In genomic region chr7:128098135-128098534, GRCm38 (mm10) we compare ENCODE assay signal across 21 mouse cellular contexts. TPM values are rescaled to one million over a fixed set of nuclear protein-coding genes. Genes with fewer than 3 reads are reported as not detected.
DNase-seq lines count a peak whose midpoint lies in the region; ATAC-seq and TF ChIP-seq lines count a peak whose summit lies in the region.
"Had no signal": no experiment of that assay in that cellular context is flagged by ENCODE, and none has a peak within 500 bp of the region (broad histone marks: within the 10 kb centered on the region; RNA-seq: fewer than 3 reads in every experiment).

No protein-coding gene starts in this region.

- H3K4me2 ChIP-seq in intestine, embryonic 15.5 days (replicated peaks) = no peak overlapping the region
- H3K4me2 ChIP-seq in intestine, embryonic 16.5 days (ENCODE audit: low read depth, low read length) = no peak overlapping the region
- H3K4me2 ChIP-seq in lung, postnatal 0 days (replicated peaks; ENCODE audit: low read depth, low read length) = no peak overlapping the region
- H3K4me2 ChIP-seq in midbrain, embryonic 13.5 days (replicated peaks) = no peak overlapping the region
- H3K4me2 ChIP-seq: liver, embryonic 15.5 days; midbrain, embryonic 12.5 days had no signal

- H3K4me3 ChIP-seq in intestine, embryonic 15.5 days (replicated peaks) = no peak overlapping the region
- no peak overlapping the region for H3K4me3 ChIP-seq in intestine, embryonic 16.5 days (ENCODE audit: low read length)
- no peak overlapping the region for H3K4me3 ChIP-seq in lung, postnatal 0 days (ENCODE audit: low read depth, low read length)
- H3K4me3 ChIP-seq in small intestine, adult 2 months (ENCODE audit: low read depth, low read length) = peak overlapping the region; percentile 47
- no peak overlapping the region for H3K4me3 ChIP-seq in midbrain, embryonic 13.5 days (replicated peaks)
- no peak overlapping the region for H3K4me3 ChIP-seq in cerebellum, adult 2 months (replicated peaks; ENCODE audit: insufficient read depth, low read depth, low read length)
- H3K4me3 ChIP-seq: heart, embryonic 10.5 days; limb, embryonic 10.5 days; liver, embryonic 15.5 days; midbrain, embryonic 12.5 days had no signal

- H3K4me1 ChIP-seq in intestine, embryonic 15.5 days (replicated peaks) = no peaks in the 10 kb centered on the region
- no peaks in the 10 kb centered on the region for H3K4me1 ChIP-seq in intestine, embryonic 16.5 days (ENCODE audit: control insufficient read depth, insufficient read depth, low read length)
- H3K4me1 ChIP-seq in lung, postnatal 0 days (ENCODE audit: insufficient read depth, low read depth, low read length) = no peaks in the 10 kb centered on the region
- H3K4me1 ChIP-seq in small intestine, adult 2 months (ENCODE audit: control insufficient read depth, insufficient read depth, insufficient read length, low read length) = peaks cover 7% of the 10 kb centered on the region; the same call in 1 of the 2 replicates
- H3K4me1 ChIP-seq in midbrain, embryonic 13.5 days (replicated peaks) = no peaks in the 10 kb centered on the region
- H3K4me1 ChIP-seq in cerebellum, adult 2 months (ENCODE audit: control insufficient read depth, insufficient read depth, low read length) = no peaks in the 10 kb centered on the region
- H3K4me1 ChIP-seq: heart, embryonic 10.5 days; limb, embryonic 10.5 days; liver, embryonic 15.5 days; midbrain, embryonic 12.5 days had no signal

- 84% methylated on average over 1 of the region's 1 CpGs for WGBS in intestine, embryonic 15.5 days
- 74% methylated on average over 1 of the region's 1 CpGs for WGBS in intestine, embryonic 16.5 days
- 68% methylated on average over 1 of the region's 1 CpGs for WGBS in lung, postnatal 0 days
- 53% methylated on average over 1 of the region's 1 CpGs for WGBS in small intestine, adult 2 months
- WGBS in midbrain, embryonic 13.5 days = 85% methylated on average over 1 of the region's 1 CpGs
- 79% methylated on average over 1 of the region's 1 CpGs for WGBS in cerebellum, adult 2 months

- no peak overlapping the region for H3K9ac ChIP-seq in intestine, embryonic 15.5 days
- no peak overlapping the region for H3K9ac ChIP-seq in intestine, embryonic 16.5 days (ENCODE audit: low read depth, low read length)
- no peak overlapping the region for H3K9ac ChIP-seq in lung, postnatal 0 days (replicated peaks; ENCODE audit: low read depth)
- H3K9ac ChIP-seq in midbrain, embryonic 13.5 days (replicated peaks) = no peak overlapping the region
- H3K9ac ChIP-seq: liver, embryonic 15.5 days; midbrain, embryonic 12.5 days had no signal

- H3K27ac ChIP-seq in intestine, embryonic 15.5 days = no peak overlapping the region
- no peak overlapping the region for H3K27ac ChIP-seq in intestine, embryonic 16.5 days (ENCODE audit: low read length)
- no peak overlapping the region for H3K27ac ChIP-seq in lung, postnatal 0 days (ENCODE audit: low read length)
- H3K27ac ChIP-seq in small intestine, adult 2 months (ENCODE audit: insufficient read depth, low read depth, low read length) = peak overlapping the region; percentile 91
- H3K27ac ChIP-seq in midbrain, embryonic 13.5 days = no peak overlapping the region
- no peak overlapping the region for H3K27ac ChIP-seq in cerebellum, adult 2 months (ENCODE audit: insufficient read depth, low read length)
- H3K27ac ChIP-seq: heart, embryonic 10.5 days; limb, embryonic 10.5 days; liver, embryonic 15.5 days; macrophage; midbrain, embryonic 12.5 days had no signal

- peak; percentile 62 for DNase-seq in lung, postnatal 0 days (ENCODE audit: low spot score)
- DNase-seq in lung, postnatal 10 days = no peak
- peak; percentile 69 for DNase-seq in NIH3T3 (ENCODE audit: low read depth)
- DNase-seq in cerebellum, adult 2 months = no peak
- DNase-seq: cerebellum, adult 11 months; gastrocnemius, postnatal 10 days; heart, postnatal 36 days; kidney, postnatal 10 days; right cerebral cortex, postnatal 25 days; thymus, adult 18-20 months had no signal

- no peak for TF ChIP-seq EP300 in lung, postnatal 0 days (IDR thresholded peaks at IDR 0.05)

- TF ChIP-seq POLR2A in small intestine, adult 2 months (IDR thresholded peaks at IDR 0.05; ENCODE audit: low read depth, low read length) = no peak
- no peak for TF ChIP-seq POLR2A in cerebellum, adult 2 months (IDR thresholded peaks at IDR 0.05; ENCODE audit: borderline replicate concordance, insufficient read depth, low read length)

- TF ChIP-seq CTCF in lung, postnatal 0 days (IDR thresholded peaks at IDR 0.05) = peak; percentile 19
- no peak for TF ChIP-seq CTCF in small intestine, adult 2 months (IDR thresholded peaks at IDR 0.05; ENCODE audit: extremely low read depth, insufficient read length, insufficient replicate concordance, low read depth, low read length)
- TF ChIP-seq CTCF in cerebellum, adult 2 months (IDR thresholded peaks at IDR 0.05; ENCODE audit: borderline replicate concordance, insufficient read depth, low read depth, low read length) = no peak

- H3K9me3 ChIP-seq in intestine, embryonic 15.5 days = no peaks in the 10 kb centered on the region
- no peaks in the 10 kb centered on the region for H3K9me3 ChIP-seq in intestine, embryonic 16.5 days (ENCODE audit: control insufficient read depth, low read length)
- H3K9me3 ChIP-seq in lung, postnatal 0 days (ENCODE audit: low read length) = no peaks in the 10 kb centered on the region
- H3K9me3 ChIP-seq in midbrain, embryonic 13.5 days = no peaks in the 10 kb centered on the region
- H3K9me3 ChIP-seq: heart, embryonic 10.5 days; limb, embryonic 10.5 days; liver, embryonic 15.5 days; midbrain, embryonic 12.5 days had no signal

- H3K36me3 ChIP-seq in intestine, embryonic 15.5 days = no peaks in the 10 kb centered on the region
- no peaks in the 10 kb centered on the region for H3K36me3 ChIP-seq in intestine, embryonic 16.5 days (ENCODE audit: control insufficient read depth, insufficient read depth, low read length)
- H3K36me3 ChIP-seq in lung, postnatal 0 days (ENCODE audit: insufficient read depth, low read length) = no peaks in the 10 kb centered on the region
- no peaks in the 10 kb centered on the region for H3K36me3 ChIP-seq in small intestine, adult 2 months (ENCODE audit: control insufficient read depth, insufficient read depth, low read length)
- H3K36me3 ChIP-seq in midbrain, embryonic 13.5 days = no peaks in the 10 kb centered on the region
- H3K36me3 ChIP-seq: heart, embryonic 10.5 days; limb, embryonic 10.5 days; liver, embryonic 15.5 days; midbrain, embryonic 12.5 days had no signal

- H3K27me3 ChIP-seq in intestine, embryonic 15.5 days (replicated peaks) = no peaks in the 10 kb centered on the region
- H3K27me3 ChIP-seq in intestine, embryonic 16.5 days (replicated peaks; ENCODE audit: control insufficient read depth, insufficient read depth, low read length) = no peaks in the 10 kb centered on the region
- H3K27me3 ChIP-seq in lung, postnatal 0 days (replicated peaks; ENCODE audit: insufficient read depth, low read length) = no peaks in the 10 kb centered on the region
- no peaks in the 10 kb centered on the region for H3K27me3 ChIP-seq in small intestine, adult 2 months (ENCODE audit: control insufficient read depth, insufficient read depth, low read length)
- H3K27me3 ChIP-seq in midbrain, embryonic 13.5 days = no peaks in the 10 kb centered on the region
- no peaks in the 10 kb centered on the region for H3K27me3 ChIP-seq in cerebellum, adult 2 months (ENCODE audit: control insufficient read depth, insufficient read depth, low read length)
- H3K27me3 ChIP-seq: liver, embryonic 15.5 days; midbrain, embryonic 12.5 days had no signal

- ATAC-seq in intestine, embryonic 15.5 days = 0 out of 2 replicates have a peak, but pooled peaks have one; percentile 55
- ATAC-seq in intestine, embryonic 16.5 days = no peak
- ATAC-seq in lung, postnatal 0 days = no peak
- ATAC-seq in midbrain, embryonic 13.5 days = no peak
- ATAC-seq: forebrain, embryonic 16.5 days; hindbrain, embryonic 16.5 days had no signal

RNA-seq across cellular contexts. Expression of gene Itgax, which starts 31.2 kb away (rescaled TPM):
- 0.58 and 0.59 TPM in 2 replicates for polyA plus RNA-seq in intestine, embryonic 15.5 days (2015; fragmentation: Nextera tagmentation; extraction: Ambion mirVana)
- polyA plus RNA-seq in intestine, embryonic 16.5 days (2015; fragmentation: Nextera tagmentation; extraction: Ambion mirVana) = 0.75 and 0.92 TPM in 2 replicates
- 1.6 and 1.7 TPM in 2 replicates for polyA plus RNA-seq in lung, postnatal 0 days (2015; fragmentation: Nextera tagmentation; extraction: Ambion mirVana)
- 4.6 and 5.8 TPM in 2 replicates for polyA plus RNA-seq in small intestine, adult 2 months (2012; rRNA removed)
- 0.07 TPM in 1 of 2 replicates, not detected in the other for polyA plus RNA-seq in midbrain, embryonic 13.5 days (2015; fragmentation: Nextera tagmentation; extraction: Ambion mirVana)
- polyA plus RNA-seq in cerebellum, adult 2 months (2012; rRNA removed) = 0.10 and 0.14 TPM in 2 replicates
- polyA plus RNA-seq: forebrain, embryonic 16.5 days; limb, embryonic 10.5 days had no signal

RNA-seq across cellular contexts. Expression of gene Gm49368, which starts 35.7 kb away (rescaled TPM):
- not detected in 2 replicates for polyA plus RNA-seq in intestine, embryonic 15.5 days (2015; fragmentation: Nextera tagmentation; extraction: Ambion mirVana)
- not detected in 2 replicates for polyA plus RNA-seq in intestine, embryonic 16.5 days (2015; fragmentation: Nextera tagmentation; extraction: Ambion mirVana)
- 0.32 TPM in 1 of 2 replicates, not detected in the other for polyA plus RNA-seq in lung, postnatal 0 days (2015; fragmentation: Nextera tagmentation; extraction: Ambion mirVana)
- 0.05 and 0.09 TPM in 2 replicates for polyA plus RNA-seq in small intestine, adult 2 months (2012; rRNA removed)
- not detected in 2 replicates for polyA plus RNA-seq in midbrain, embryonic 13.5 days (2015; fragmentation: Nextera tagmentation; extraction: Ambion mirVana)
- not detected in 2 replicates for polyA plus RNA-seq in cerebellum, adult 2 months (2012; rRNA removed)
- polyA plus RNA-seq: forebrain, embryonic 16.5 days; heart, embryonic 10.5 days; hindbrain, embryonic 16.5 days; limb, embryonic 10.5 days; midbrain, embryonic 12.5 days had no signal

RNA-seq across cellular contexts. Expression of gene Itgam, which starts 35.7 kb away (rescaled TPM):
- polyA plus RNA-seq in intestine, embryonic 15.5 days (2015; fragmentation: Nextera tagmentation; extraction: Ambion mirVana) = 2.1 TPM in 2 replicates
- polyA plus RNA-seq in intestine, embryonic 16.5 days (2015; fragmentation: Nextera tagmentation; extraction: Ambion mirVana) = 2.4 and 2.5 TPM in 2 replicates
- 2.2 and 2.3 TPM in 2 replicates for polyA plus RNA-seq in lung, postnatal 0 days (2015; fragmentation: Nextera tagmentation; extraction: Ambion mirVana)
- 3.1 and 3.3 TPM in 2 replicates for polyA plus RNA-seq in small intestine, adult 2 months (2012; rRNA removed)
- 0.58 and 0.71 TPM in 2 replicates for polyA plus RNA-seq in midbrain, embryonic 13.5 days (2015; fragmentation: Nextera tagmentation; extraction: Ambion mirVana)
- 3.4 and 4.2 TPM in 2 replicates for polyA plus RNA-seq in cerebellum, adult 2 months (2012; rRNA removed)

RNA-seq across cellular contexts. Expression of gene Itgad, which starts 56.0 kb away (rescaled TPM):
- polyA plus RNA-seq in intestine, embryonic 15.5 days (2015; fragmentation: Nextera tagmentation; extraction: Ambion mirVana) = not detected in 2 replicates
- polyA plus RNA-seq in intestine, embryonic 16.5 days (2015; fragmentation: Nextera tagmentation; extraction: Ambion mirVana) = 0.05 and 0.15 TPM in 2 replicates
- 0.14 and 0.24 TPM in 2 replicates for polyA plus RNA-seq in lung, postnatal 0 days (2015; fragmentation: Nextera tagmentation; extraction: Ambion mirVana)
- polyA plus RNA-seq in small intestine, adult 2 months (2012; rRNA removed) = 0.61 and 1.4 TPM in 2 replicates
- 0.05 TPM in 1 of 2 replicates, not detected in the other for polyA plus RNA-seq in midbrain, embryonic 13.5 days (2015; fragmentation: Nextera tagmentation; extraction: Ambion mirVana)
- 0.92 and 1.2 TPM in 2 replicates for polyA plus RNA-seq in cerebellum, adult 2 months (2012; rRNA removed)
- polyA plus RNA-seq: forebrain, embryonic 16.5 days; heart, embryonic 10.5 days; hindbrain, embryonic 16.5 days; limb, embryonic 10.5 days; midbrain, embryonic 12.5 days had no signal

Comparison
In these comparisons a context has a peak if more than half of its experiments do, and no peak if none do; other contexts are left out.
1. DNase-seq: peak in lung, postnatal 0 days (single experiment) and NIH3T3 (single experiment); none in lung, postnatal 10 days (single experiment) and cerebellum, adult 2 months (0 of 2).